Mouse (Mus musculus) heart, postnatal 10 days (tissue): Measurements from ENCODE around the gene Lypla2. TPM values are rescaled to one million over a fixed set of nuclear protein-coding genes. Genes with fewer than 3 reads are reported as not detected.
"Not testable (repeated sequence)": the region's sequence is repeated elsewhere in the genome, so short reads cannot be mapped to it uniquely, and the experiment has no call there.

Experiments
- DNase-seq, 2 experiments: peaks; one replicate each; pipeline ENCODE4 v3.0.0; 2021
- intact Hi-C: fragments of 180-260 bp; cut with DNase I; formaldehyde crosslinking; loops from one replicate; pipeline ENCODE4 v1.15.1; 2025
- total RNA-seq, 2 experiments: library from RNA; stranded (reverse); gene quantifications; 2 replicates each; pipeline ENCODE4 v1.2.3; 2021

The Lypla2 gene
- total RNA-seq: 10 to 100 TPM; 42.6 to 47.8 TPM

- intact Hi-C loops: no loop called here
- peak; percentile 91 to 94 for DNase-seq
Measured at GRCm38 (mm10) chr4:135972556-135972906, at the start of gene Lypla2. TSS of gene Lypla2 (minus strand) at chr4:135972626.

DNA sequence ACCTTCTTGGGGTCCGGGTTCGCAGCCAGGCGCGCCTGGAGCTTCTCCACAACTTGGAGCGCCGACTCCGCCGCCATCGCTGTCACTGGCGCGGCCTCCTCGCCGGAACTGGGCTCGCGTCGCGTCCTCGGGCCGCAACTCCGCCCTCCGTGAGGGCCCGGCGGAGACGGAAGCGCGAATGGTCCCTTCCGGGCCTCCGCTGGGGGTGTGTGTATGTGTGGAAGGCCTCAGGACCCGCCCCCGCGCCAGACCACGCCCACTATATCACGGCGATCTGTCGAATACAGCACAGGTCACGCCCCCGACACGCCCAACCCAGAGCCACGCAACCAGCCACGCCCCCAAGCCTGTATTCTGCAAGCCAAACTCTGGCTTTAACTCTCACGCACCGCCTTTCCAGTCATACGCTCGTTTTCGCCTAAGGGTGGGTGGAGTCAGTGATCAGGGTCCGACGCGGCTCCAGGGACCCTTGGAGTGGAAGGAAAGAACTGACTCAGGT is 49.2 kb upstream of the Lypla2 start, which contains the start of gene Eloa:
Eloa (minus strand) TSS at position 215 of the 499 bp plus-strand sequence.
- peak; percentile 100 for DNase-seq
- intact Hi-C loops: no loop called here

- peak; percentile 41 to 46 for DNase-seq
- intact Hi-C loops: no loop called here
Measured at GRCm38 (mm10) chr4:136020743-136021548, 48.5 kb upstream of the Lypla2 start.

- intact Hi-C loops: no loop called here
- no peak for DNase-seq
Measured at GRCm38 (mm10) chr4:136016059-136016602, 43.7 kb upstream of the Lypla2 start.

DNA sequence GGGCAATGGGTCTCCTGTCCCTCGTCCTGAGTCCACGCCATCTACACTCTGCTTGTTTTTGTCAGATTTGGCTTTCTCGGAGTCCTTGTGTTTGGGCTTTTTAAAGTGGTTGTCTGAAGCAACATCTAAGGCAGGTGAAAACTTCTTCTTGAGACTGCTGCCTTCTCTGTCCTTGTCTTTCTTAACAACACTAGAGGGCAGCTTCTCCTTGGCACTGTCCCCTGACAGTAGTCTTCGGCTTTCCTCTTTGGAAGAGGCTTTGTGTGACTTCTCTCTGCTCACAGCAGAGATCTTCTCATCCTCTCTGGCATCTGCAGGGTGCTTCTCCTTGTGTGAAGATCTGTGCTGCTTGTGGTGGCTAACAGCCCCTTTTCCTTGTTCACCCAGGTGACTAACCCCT is 38.2 kb upstream of the Lypla2 start:
- intact Hi-C loops: no loop called here
- no peak for DNase-seq

DNA sequence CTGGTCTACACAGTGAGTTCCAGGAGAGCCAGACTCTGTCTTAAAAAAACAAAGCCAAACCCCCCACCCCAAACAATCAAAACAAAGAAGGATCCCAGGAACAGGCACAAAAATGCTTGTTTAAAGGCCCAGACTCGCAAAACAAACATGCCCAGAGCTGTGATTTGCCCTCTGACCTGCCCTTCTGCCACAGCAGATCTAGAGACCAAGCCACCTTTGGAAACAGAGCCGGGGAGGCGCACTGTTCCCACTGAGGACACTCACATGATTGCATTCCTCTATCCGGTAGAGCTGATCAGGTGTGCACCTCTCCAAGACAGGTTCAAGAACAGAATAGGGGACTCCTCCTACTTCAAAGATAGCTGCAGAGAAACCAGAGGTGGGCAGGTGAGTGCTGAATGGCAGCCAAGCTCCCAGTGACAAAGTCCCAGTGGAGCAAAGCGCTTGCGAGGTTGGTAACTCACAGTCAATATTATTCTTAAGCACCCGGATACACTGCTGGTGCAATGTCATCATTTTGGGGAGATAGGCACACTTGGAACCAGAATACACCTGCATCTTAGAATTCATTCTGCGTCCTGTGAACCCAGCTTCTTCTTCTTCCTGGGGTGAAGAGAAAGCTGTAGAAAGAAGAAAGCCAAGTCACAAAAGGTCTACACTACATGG is 36.5 kb upstream of the Lypla2 start:
- DNase-seq: no peak
- intact Hi-C loops: no loop called here

- intact Hi-C loops: no loop called here
- DNase-seq: no peak
Measured at GRCm38 (mm10) chr4:136006821-136007220, 34.4 kb upstream of the Lypla2 start.

- intact Hi-C loops: loop anchor here (5.0 kb wide), 1 partner anchor 42 kb away; no protein-coding TSS in a partner anchor
- DNase-seq: no peak
Measured at GRCm38 (mm10) chr4:136004921-136005320, 32.5 kb upstream of the Lypla2 start.

DNA sequence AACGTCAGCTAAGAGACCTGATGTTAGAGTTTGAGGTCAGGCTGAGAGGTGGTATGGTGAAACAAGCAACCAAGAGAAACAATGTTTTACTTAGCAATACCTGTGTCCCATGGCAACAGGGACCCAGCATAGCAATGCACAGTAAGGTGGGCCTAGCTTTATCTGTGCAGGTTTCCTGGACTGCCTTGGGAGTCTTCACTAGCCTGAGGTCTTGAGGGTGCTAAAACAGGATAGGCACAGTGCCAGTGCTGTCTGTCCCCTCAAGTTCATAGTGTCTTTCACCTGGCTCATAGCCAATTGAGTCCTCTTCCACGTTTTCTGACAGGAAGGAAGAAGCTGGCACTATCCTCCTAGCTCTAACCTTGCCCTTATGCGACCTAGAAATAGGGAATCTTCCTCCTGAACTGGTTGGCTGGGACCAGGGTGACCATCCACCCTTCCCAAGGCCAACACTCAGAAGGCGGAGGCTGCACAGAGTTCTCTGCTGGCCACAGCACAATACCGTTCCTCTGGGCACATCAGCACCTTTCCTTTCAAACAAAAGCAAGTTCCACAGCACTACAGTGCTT is 31.8 kb upstream of the Lypla2 start:
- no peak for DNase-seq
- intact Hi-C loops: loop anchor here (5.0 kb wide), 1 partner anchor 43 kb away; no protein-coding TSS in a partner anchor

GRCm38 (mm10) chr4:135995118-135995517 is 22.7 kb upstream of the Lypla2 start:
- intact Hi-C loops: no loop called here
- DNase-seq: no peak

DNA sequence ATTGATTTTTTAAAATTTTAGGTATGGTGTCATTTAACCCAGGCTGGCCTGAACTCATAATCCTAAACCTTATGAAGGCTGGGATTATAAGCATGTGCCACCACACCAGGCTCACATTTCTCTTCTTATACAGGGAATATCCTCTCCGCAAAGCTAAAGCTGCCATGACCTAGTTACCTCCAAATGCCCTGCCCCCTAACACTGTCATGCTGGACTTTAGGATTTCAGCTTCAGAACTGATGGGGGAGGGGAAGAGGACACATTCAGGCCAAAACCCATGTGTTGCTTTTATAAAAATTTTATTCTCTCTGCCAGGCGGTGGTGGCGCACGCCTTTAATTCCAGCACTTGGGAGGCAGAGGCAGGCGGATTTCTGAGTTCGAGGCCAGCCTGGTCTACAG is 21.5 kb upstream of the Lypla2 start:
- intact Hi-C loops: no loop called here
- no peak for DNase-seq

DNA sequence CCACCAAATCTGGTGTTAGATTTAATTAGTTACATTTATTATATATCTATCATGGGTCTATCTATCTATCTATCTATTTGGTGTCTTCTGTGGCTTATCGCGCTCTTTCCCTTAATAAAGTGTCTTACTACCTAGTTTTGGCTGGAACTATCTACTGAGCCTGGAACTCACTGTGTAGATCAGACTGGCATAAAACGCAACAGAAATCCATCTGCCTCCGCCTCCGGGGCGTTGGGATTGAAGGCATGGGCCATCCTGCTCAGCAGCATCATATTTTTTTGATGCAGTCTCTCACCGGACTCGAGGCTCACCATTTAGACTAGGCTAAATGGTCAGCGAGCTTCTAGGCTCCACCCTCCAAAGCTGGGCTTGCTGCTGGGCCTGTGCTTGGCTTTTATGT is 15.3 kb upstream of the Lypla2 start:
- no peak for DNase-seq
- intact Hi-C loops: no loop called here

DNA sequence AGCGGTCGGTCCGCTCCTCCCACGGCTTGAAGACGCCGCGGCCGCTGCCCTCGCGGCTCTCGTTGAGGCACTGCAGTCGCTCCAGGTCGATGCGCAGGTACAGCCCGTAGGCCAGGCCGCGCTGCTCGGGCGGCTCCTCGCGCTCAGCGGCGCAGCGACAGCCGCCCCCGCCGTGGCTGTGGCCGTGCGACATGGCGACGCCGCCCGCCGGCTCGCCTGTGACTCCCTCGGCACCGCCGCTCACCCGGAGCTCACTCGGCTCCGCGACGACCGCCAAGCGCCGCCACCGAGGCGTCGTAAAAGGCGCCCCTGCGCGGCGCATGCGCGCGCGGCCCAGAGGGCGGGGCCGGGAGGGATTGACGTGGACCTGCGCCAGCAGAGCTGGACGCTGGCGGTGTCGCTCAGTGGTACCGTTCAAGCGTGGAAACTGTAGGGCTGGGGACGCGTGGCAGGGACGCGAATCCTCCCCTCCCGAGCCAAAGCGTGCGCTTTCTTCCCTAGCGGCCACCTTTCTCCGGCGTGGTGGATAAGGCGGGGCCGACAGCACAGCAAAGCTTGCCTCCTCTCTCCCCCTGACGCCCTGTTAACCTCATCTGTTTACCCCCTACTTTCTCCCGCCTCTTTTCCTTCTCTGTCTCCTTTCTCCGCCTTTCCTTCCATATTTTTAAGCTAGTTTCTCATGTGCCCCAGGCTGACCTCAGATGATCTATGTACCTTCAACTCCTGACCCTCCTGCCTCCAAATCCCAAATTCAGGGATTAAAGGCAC is 14.7 kb upstream of the Lypla2 start, which contains the start of gene Pithd1:
Pithd1 (minus strand) TSS at position 322 of the 768 bp plus-strand sequence.
- peak; percentile 94 to 95 for DNase-seq
- intact Hi-C loops: no loop called here

- intact Hi-C loops: no loop called here
- DNase-seq: no peak
Measured at GRCm38 (mm10) chr4:135986301-135986942, 14.0 kb upstream of the Lypla2 start.

GRCm38 (mm10) chr4:135985769-135986168 is 13.3 kb upstream of the Lypla2 start:
- DNase-seq: no peak
- intact Hi-C loops: no loop called here

DNA sequence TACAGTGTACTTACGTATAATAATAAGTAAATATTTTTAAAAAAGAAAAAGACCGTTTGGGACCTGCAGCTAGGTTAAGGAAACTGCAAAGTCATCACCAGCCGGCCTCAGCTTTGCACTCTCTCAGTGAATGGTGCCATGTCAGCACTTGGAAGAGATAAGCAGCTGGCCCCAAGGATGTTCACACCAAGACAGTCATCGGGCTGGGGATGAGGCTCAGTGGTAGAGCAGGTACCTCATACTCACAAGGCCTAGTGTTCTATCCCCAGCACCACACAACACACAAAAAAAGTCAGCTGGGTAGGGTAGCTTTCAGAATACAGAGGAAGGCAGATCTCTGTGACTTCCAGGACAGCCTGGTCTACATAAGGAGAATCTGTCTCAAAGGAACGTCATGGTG is 12.8 kb upstream of the Lypla2 start:
- intact Hi-C loops: no loop called here
- DNase-seq: no peak

- intact Hi-C loops: no loop called here
- DNase-seq: no peak
Measured at GRCm38 (mm10) chr4:135984556-135984955, 12.1 kb upstream of the Lypla2 start.

GRCm38 (mm10) chr4:135981524-135982063 is 9.2 kb upstream of the Lypla2 start:
- DNase-seq: no peak
- intact Hi-C loops: no loop called here

- DNase-seq, intact Hi-C loops: not testable (repeated sequence)
Measured at GRCm38 (mm10) chr4:135980223-135980622, 7.8 kb upstream of the Lypla2 start.

- no peak for DNase-seq
- intact Hi-C loops: no loop called here
Measured at GRCm38 (mm10) chr4:135976146-135976545, 3.7 kb upstream of the Lypla2 start.
